Mouse (Mus musculus) stomach, embryonic 16.5 days (tissue): ENCODE results near the gene Maz. TPM values are rescaled to one million over a fixed set of nuclear protein-coding genes. Genes with fewer than 3 reads are reported as not detected.

Experiments
- ATAC-seq: fragments of 200-750 bp; cut with Nextera tagmentation; 2 replicates; pipeline ENCODE4 v1.8.0; 2017; ENCODE audit warnings: moderate number of reproducible peaks, moderate TSS enrichment; ENCODE audit not compliant: insufficient read depth, low FRiP score
- H3K27ac ChIP-seq: fragments of 300-500 bp; sonication (generic); 2 replicates; pipeline ENCODE4 v1.5.1; 2014; ENCODE audit warnings: low read length
- H3K27me3 ChIP-seq: fragments of 300-500 bp; sonication (generic); 2 replicates; pipeline ENCODE4 v1.6.1; 2014; ENCODE audit warnings: low read length, control low read depth, mixed read lengths; ENCODE audit not compliant: control insufficient read depth, insufficient read depth
- H3K36me3 ChIP-seq: fragments of 300-500 bp; sonication (generic); 2 replicates; pipeline ENCODE4 v1.6.1; 2014; ENCODE audit warnings: low read length; ENCODE audit not compliant: control insufficient read depth, insufficient read depth
- H3K4me1 ChIP-seq: fragments of 300-500 bp; sonication (generic); 2 replicates; pipeline ENCODE4 v1.6.1; 2014; ENCODE audit warnings: low read length, control low read depth, mixed read lengths; ENCODE audit not compliant: control insufficient read depth, insufficient read depth
- H3K4me2 ChIP-seq: fragments of 300-500 bp; sonication (generic); 2 replicates; pipeline ENCODE4 v1.6.1; 2014; ENCODE audit warnings: low read depth, low read length, mixed read lengths
- H3K4me3 ChIP-seq: fragments of 300-500 bp; sonication (generic); replicated peaks from 2 replicates; pipeline ENCODE4 v1.5.1; 2014; ENCODE audit warnings: mild to moderate bottlenecking, low read length
- H3K9ac ChIP-seq: fragments of 300-500 bp; sonication (generic); 2 replicates; pipeline ENCODE4 v1.6.1; 2014; ENCODE audit warnings: low read length
- H3K9me3 ChIP-seq: fragments of 300-500 bp; sonication (generic); replicated peaks from 2 replicates; pipeline ENCODE4 v1.6.1; 2016; ENCODE audit warnings: low read length, control low read depth; ENCODE audit not compliant: control insufficient read depth
- WGBS: fragments of 180-500 bp; shearing (Covaris S2); extraction: QIAGEN DNeasy Blood & Tissue Kit; methylation state at CpG from one replicate; pipeline ENCODE4 v1.1.7; 2014; 5-methylcytosine and 5-hydroxymethylcytosine counted together
- polyA plus RNA-seq: library from polyadenylated mRNA; unstranded; fragments of >200 nt; fragmentation: Nextera tagmentation; extraction: Ambion mirVana; gene quantifications from 2 replicates; pipeline ENCODE4 v1.2.1, GENCODE M21; 2015

The Maz gene
- 23.2 and 27.9 TPM in 2 replicates for polyA plus RNA-seq

GRCm38 (mm10) chr7:127026984-127027726 is at the start of gene Maz:
TSS of gene Maz (minus strand) at chr7:127027037.
- peak within 1 kb of the TSS; percentile 90 for H3K4me2 ChIP-seq
- peak within 1 kb of the TSS; percentile 93 for H3K4me3 ChIP-seq
- under 1% methylated on average over 49 of the region's 63 CpGs for WGBS
- peaks cover 31% of the 10 kb centered on the region for H3K4me1 ChIP-seq
- H3K27ac ChIP-seq, result peak within 1 kb of the TSS; percentile 95
- peaks cover 7% of the 10 kb centered on the region; the same call in 1 of the 2 replicates for H3K36me3 ChIP-seq
- no peaks in the 10 kb centered on the region for H3K9me3 ChIP-seq
- H3K27me3 ChIP-seq, result no peaks in the 10 kb centered on the region
- peak; percentile 91 for ATAC-seq
- H3K9ac ChIP-seq, result peak within 1 kb of the TSS; percentile 99

- ATAC-seq, result no peak
- H3K4me3 ChIP-seq, result no peak overlapping the region
- no peaks in the 10 kb centered on the region for H3K4me1 ChIP-seq
- H3K36me3 ChIP-seq, result no peaks in the 10 kb centered on the region
- H3K9ac ChIP-seq, result no peak overlapping the region
- 83% methylated on average over 5 of the region's 5 CpGs for WGBS
- H3K9me3 ChIP-seq, result no peaks in the 10 kb centered on the region
- H3K27me3 ChIP-seq, result no peaks in the 10 kb centered on the region
- H3K27ac ChIP-seq, result no peak overlapping the region
- H3K4me2 ChIP-seq, result no peak overlapping the region
These were observed 49.4 kb upstream of the Maz start for GRCm38 (mm10) chr7:127076188-127076587.

GRCm38 (mm10) chr7:127073221-127073620 is 46.4 kb upstream of the Maz start:
- no peak overlapping the region for H3K27ac ChIP-seq
- H3K9me3 ChIP-seq, result no peaks in the 10 kb centered on the region
- no peak for ATAC-seq
- H3K27me3 ChIP-seq, result no peaks in the 10 kb centered on the region
- WGBS, result 81% methylated on average over 4 of the region's 4 CpGs
- no peak overlapping the region for H3K9ac ChIP-seq
- H3K4me2 ChIP-seq, result no peak overlapping the region
- H3K36me3 ChIP-seq, result no peaks in the 10 kb centered on the region
- no peak overlapping the region for H3K4me3 ChIP-seq
- no peaks in the 10 kb centered on the region for H3K4me1 ChIP-seq

- no peak overlapping the region for H3K27ac ChIP-seq
- H3K9me3 ChIP-seq, result no peaks in the 10 kb centered on the region
- H3K9ac ChIP-seq, result no peak overlapping the region
- H3K27me3 ChIP-seq, result no peaks in the 10 kb centered on the region
- WGBS, result 77% methylated on average over 4 of the region's 4 CpGs
- H3K36me3 ChIP-seq, result no peaks in the 10 kb centered on the region
- no peaks in the 10 kb centered on the region for H3K4me1 ChIP-seq
- no peak for ATAC-seq
- H3K4me2 ChIP-seq, result no peak overlapping the region
- H3K4me3 ChIP-seq, result no peak overlapping the region
These were observed 44.1 kb upstream of the Maz start for GRCm38 (mm10) chr7:127070871-127071413.

- no peak for ATAC-seq
These were observed 39.5 kb upstream of the Maz start for GRCm38 (mm10) chr7:127066317-127066716.

GRCm38 (mm10) chr7:127065538-127065937 is 38.7 kb upstream of the Maz start:
- Histone ChIP-seq H3K9ac (no peak overlapping the region), H3K4me2 (no peak overlapping the region), H3K4me1 (no peaks in the 10 kb centered on the region), H3K27ac (no peak overlapping the region), H3K36me3 (no peaks in the 10 kb centered on the region), H3K27me3 (no peaks in the 10 kb centered on the region), H3K9me3 (0 out of 2 replicates have a peak, but pooled peaks cover 3% of the 10 kb centered on the region), H3K4me3 (no peak overlapping the region)
- ATAC-seq, result no peak
- 77% methylated on average over 6 of the region's 6 CpGs for WGBS

More at GRCm38 (mm10) chr7:127066317-127066716, 39.5 kb upstream of the Maz start:
- Histone ChIP-seq H3K4me2 (no peak overlapping the region), H3K9ac (no peak overlapping the region), H3K27me3 (no peaks in the 10 kb centered on the region), H3K4me1 (no peaks in the 10 kb centered on the region), H3K4me3 (no peak overlapping the region), H3K27ac (no peak overlapping the region), H3K36me3 (no peaks in the 10 kb centered on the region), H3K9me3 (0 out of 2 replicates have a peak, but pooled peaks cover 3% of the 10 kb centered on the region)
- 68% methylated on average over 4 of the region's 4 CpGs for WGBS

- no peak overlapping the region for H3K27ac ChIP-seq
- no peaks in the 10 kb centered on the region for H3K36me3 ChIP-seq
- no peak overlapping the region for H3K4me2 ChIP-seq
- no peaks in the 10 kb centered on the region for H3K9me3 ChIP-seq
- 53% methylated on average over 5 of the region's 5 CpGs for WGBS
- no peak overlapping the region for H3K4me3 ChIP-seq
- H3K4me1 ChIP-seq, result no peaks in the 10 kb centered on the region
- no peak for ATAC-seq
- H3K27me3 ChIP-seq, result no peaks in the 10 kb centered on the region
- no peak overlapping the region for H3K9ac ChIP-seq
These were observed 28.3 kb upstream of the Maz start for GRCm38 (mm10) chr7:127055026-127055585.

GRCm38 (mm10) chr7:127041851-127042672 is 15.2 kb upstream of the Maz start, which contains the start of gene Kif22:
TSS of gene Kif22 (minus strand) at chr7:127042471.
- Histone ChIP-seq H3K9ac (peak within 1 kb of the TSS; percentile 88), H3K27ac (peak within 1 kb of the TSS; percentile 64), H3K27me3 (no peaks in the 10 kb centered on the region), H3K4me1 (peaks cover 11% of the 10 kb centered on the region), H3K4me2 (peak within 1 kb of the TSS; percentile 71), H3K4me3 (peak within 1 kb of the TSS; percentile 88), H3K9me3 (no peaks in the 10 kb centered on the region), H3K36me3 (no peaks in the 10 kb centered on the region)
- ATAC-seq, result peak; percentile 89
- WGBS, result under 1% methylated on average over 53 of the region's 53 CpGs
